Mouse (Mus musculus) forebrain, embryonic 16.5 days (tissue): Measurements from ENCODE around the gene Rai2. TPM values are rescaled to one million over a fixed set of nuclear protein-coding genes. Genes with fewer than 3 reads are reported as not detected.
A peak's percentile ranks its signal among the peaks of the same experiment; 100 is the strongest.

Experiments used
- ATAC-seq: fragments of 200-750 bp; cut with Nextera tagmentation; 2 replicates; pipeline ENCODE4 v1.8.0; 2017; ENCODE audit warnings: mild to moderate bottlenecking, moderate library complexity
- H3K27ac ChIP-seq: fragments of 300-500 bp; sonication (generic); 2 replicates; pipeline ENCODE4 v1.5.1; 2014; ENCODE audit warnings: low read length, control low read depth
- H3K27me3 ChIP-seq: fragments of 300-500 bp; sonication (generic); replicated peaks from 2 replicates; pipeline ENCODE4 v1.6.1; 2014; ENCODE audit warnings: low read length; ENCODE audit not compliant: control insufficient read depth, insufficient read depth
- H3K36me3 ChIP-seq: fragments of 300-500 bp; sonication (generic); 2 replicates; pipeline ENCODE4 v1.6.1; 2014; ENCODE audit not compliant: control insufficient read depth, insufficient read depth
- H3K4me1 ChIP-seq: fragments of 300-500 bp; sonication (generic); replicated peaks from 2 replicates; pipeline ENCODE4 v1.6.1; 2014; ENCODE audit warnings: low read length; ENCODE audit not compliant: control insufficient read depth, insufficient read depth
- H3K4me2 ChIP-seq: fragments of 300-500 bp; sonication (generic); 2 replicates; pipeline ENCODE4 v1.6.1; 2014; ENCODE audit warnings: mild to moderate bottlenecking, low read length, control low read depth
- H3K4me3 ChIP-seq: fragments of 300-500 bp; sonication (generic); replicated peaks from 2 replicates; pipeline ENCODE4 v1.5.1; 2014; ENCODE audit warnings: mild to moderate bottlenecking, low read length, control low read depth
- H3K9ac ChIP-seq: fragments of 300-500 bp; sonication (generic); replicated peaks from 2 replicates; pipeline ENCODE4 v1.6.1; 2014; ENCODE audit warnings: low read depth, low read length, control low read depth
- H3K9me3 ChIP-seq: fragments of 300-500 bp; sonication (generic); 2 replicates; pipeline ENCODE4 v1.6.1; 2016; ENCODE audit warnings: low read length; ENCODE audit not compliant: control insufficient read depth
- WGBS: fragments of 180-500 bp; shearing (Covaris S2); extraction: QIAGEN DNeasy Blood & Tissue Kit; methylation state at CpG from one replicate; pipeline ENCODE4 v1.1.7; 2014; 5-methylcytosine and 5-hydroxymethylcytosine counted together
- polyA plus RNA-seq: library from polyadenylated mRNA; unstranded; fragments of >200 nt; fragmentation: Nextera tagmentation; extraction: Ambion mirVana; gene quantifications from 2 replicates; pipeline ENCODE4 v1.2.1, GENCODE M21; 2015

The Rai2 gene
- polyA plus RNA-seq, 1 experiment from 2014 or later, result 17.1 TPM

DNA sequence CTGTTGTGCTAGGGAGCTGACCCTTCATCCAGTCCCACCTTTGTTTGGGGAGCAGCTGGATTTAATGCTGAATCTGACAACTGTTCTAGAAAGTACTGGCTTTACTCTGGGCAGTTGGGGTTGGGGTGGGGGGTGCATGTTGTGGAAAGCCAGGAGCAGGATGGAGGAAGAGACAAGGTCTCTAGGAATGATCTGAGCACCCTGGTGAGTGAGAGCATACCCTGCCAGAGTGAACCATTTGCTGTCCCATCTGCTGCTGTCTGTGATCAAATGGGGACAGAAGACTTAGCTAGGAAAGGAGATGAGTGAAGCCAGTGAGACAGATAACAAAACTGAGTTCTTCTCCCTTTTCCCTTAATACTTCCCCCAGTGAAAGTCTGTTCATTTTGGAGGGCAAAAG lies 13.2 kb downstream of the Rai2 start:
- no peak overlapping the region for H3K4me3 ChIP-seq
- ATAC-seq, result no peak
- no peaks in the 10 kb centered on the region; the same call in 1 of the 2 replicates for H3K27me3 ChIP-seq
- H3K27ac ChIP-seq, result no peak overlapping the region
- no peak overlapping the region for H3K4me2 ChIP-seq
- no peaks in the 10 kb centered on the region for H3K36me3 ChIP-seq
- H3K9me3 ChIP-seq, result no peaks in the 10 kb centered on the region
- no peak overlapping the region for H3K9ac ChIP-seq
- peaks cover 6% of the 10 kb centered on the region for H3K4me1 ChIP-seq

GRCm38 (mm10) chrX:161731859-161732258 lies 15.0 kb downstream of the Rai2 start:
- Histone ChIP-seq H3K4me1 (peaks cover 7% of the 10 kb centered on the region), H3K9me3 (no peaks in the 10 kb centered on the region), H3K9ac (no peak overlapping the region), H3K4me3 (no peak overlapping the region), H3K4me2 (no peak overlapping the region), H3K27me3 (no peaks in the 10 kb centered on the region), H3K27ac (no peak overlapping the region), H3K36me3 (no peaks in the 10 kb centered on the region)
- no peak for ATAC-seq
- 54% methylated on average over 3 of the region's 3 CpGs for WGBS

- Histone ChIP-seq H3K4me3 (no peak overlapping the region), H3K4me1 (peaks cover 7% of the 10 kb centered on the region), H3K27me3 (no peaks in the 10 kb centered on the region), H3K36me3 (no peaks in the 10 kb centered on the region), H3K27ac (no peak overlapping the region), H3K9ac (no peak overlapping the region), H3K9me3 (no peaks in the 10 kb centered on the region), H3K4me2 (no peak overlapping the region)
- ATAC-seq, result peak; percentile 34; the same call in 1 of the 2 replicates
- 56% methylated on average over 12 of the region's 12 CpGs for WGBS
These were observed 16.9 kb downstream of the Rai2 start for GRCm38 (mm10) chrX:161733581-161734309.

DNA sequence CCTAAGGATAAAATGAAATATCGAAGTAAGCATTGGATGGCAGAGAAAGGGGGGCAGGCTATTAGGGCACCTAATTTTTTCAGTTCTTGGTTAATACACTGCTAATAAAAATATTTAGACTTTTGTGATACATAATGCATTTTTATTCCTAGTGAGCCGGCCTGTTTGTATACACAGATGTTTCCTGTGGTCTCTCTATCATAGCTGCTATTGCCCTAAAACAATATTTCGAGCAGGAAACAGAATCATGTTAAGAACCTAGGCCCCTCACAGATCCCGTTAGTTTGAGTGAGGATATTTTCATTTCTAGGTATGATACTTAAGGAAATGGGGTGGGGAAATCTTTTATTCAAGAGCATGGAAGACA lies 17.4 kb downstream of the Rai2 start:
- Histone ChIP-seq H3K4me3 (no peak overlapping the region), H3K9ac (no peak overlapping the region), H3K4me2 (no peak overlapping the region), H3K4me1 (peaks cover 7% of the 10 kb centered on the region), H3K36me3 (no peaks in the 10 kb centered on the region), H3K27ac (no peak overlapping the region), H3K27me3 (no peaks in the 10 kb centered on the region), H3K9me3 (no peaks in the 10 kb centered on the region)
- no peak; the same call in 1 of the 2 replicates for ATAC-seq
- WGBS, result 77% methylated on average over 4 of the region's 4 CpGs

- no peak overlapping the region for H3K4me3 ChIP-seq
- H3K36me3 ChIP-seq, result no peaks in the 10 kb centered on the region
- WGBS, result 83% methylated on average over 1 of the region's 1 CpGs
- ATAC-seq, result no peak
- H3K27me3 ChIP-seq, result no peaks in the 10 kb centered on the region
- H3K9ac ChIP-seq, result no peak overlapping the region
- H3K9me3 ChIP-seq, result no peaks in the 10 kb centered on the region
- H3K4me1 ChIP-seq, result peaks cover 3% of the 10 kb centered on the region; the same call in 1 of the 2 replicates
- H3K27ac ChIP-seq, result no peak overlapping the region
- no peak overlapping the region for H3K4me2 ChIP-seq
These were observed 22.5 kb downstream of the Rai2 start for GRCm38 (mm10) chrX:161739374-161739773.

DNA sequence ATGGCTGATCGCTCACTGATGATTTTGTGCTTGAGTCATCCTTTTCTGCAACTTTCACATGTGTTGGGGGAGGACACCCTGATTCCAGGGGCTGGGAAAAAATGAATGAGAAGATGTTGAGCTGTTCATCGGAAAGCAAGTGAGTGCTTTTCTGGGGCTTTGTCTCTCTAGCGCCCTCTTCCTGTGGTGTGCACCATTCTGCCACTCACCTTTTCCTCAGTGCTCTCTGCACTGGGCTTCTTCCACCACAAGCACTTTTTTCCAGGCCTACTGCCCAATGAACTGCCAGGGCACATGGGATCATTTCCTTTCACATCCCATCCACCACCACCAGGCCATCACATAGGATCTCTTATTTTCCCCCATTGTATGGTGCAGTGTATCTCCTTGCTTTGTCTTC lies 26.2 kb downstream of the Rai2 start:
- Histone ChIP-seq H3K27ac (no peak overlapping the region), H3K9me3 (no peaks in the 10 kb centered on the region), H3K9ac (no peak overlapping the region), H3K4me2 (no peak overlapping the region), H3K4me3 (no peak overlapping the region), H3K36me3 (no peaks in the 10 kb centered on the region), H3K4me1 (no peaks in the 10 kb centered on the region), H3K27me3 (0 out of 2 replicates have a peak, but pooled peaks cover 3% of the 10 kb centered on the region)
- ATAC-seq, result no peak
- WGBS, result 60% methylated on average over 3 of the region's 3 CpGs

DNA sequence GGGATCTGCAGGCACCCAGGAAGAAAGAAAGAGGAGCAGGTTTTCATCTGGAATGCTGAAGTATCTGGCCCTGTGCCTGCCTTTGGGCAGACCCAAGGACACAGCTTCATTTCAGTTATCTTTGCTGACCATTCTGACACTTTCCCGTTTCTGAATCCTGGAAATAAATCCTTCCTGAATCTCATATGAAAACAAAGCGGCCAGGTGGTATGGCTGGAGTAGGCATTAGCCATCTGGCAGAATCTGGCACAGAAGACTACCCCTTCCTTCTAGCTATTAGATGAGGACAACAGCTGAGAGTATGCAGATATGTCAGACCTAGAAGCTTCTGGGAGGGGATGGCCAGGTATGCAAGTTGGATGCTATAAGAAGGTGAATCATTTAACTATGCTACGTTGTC lies 28.4 kb downstream of the Rai2 start:
- Histone ChIP-seq H3K9me3 (no peaks in the 10 kb centered on the region), H3K4me1 (no peaks in the 10 kb centered on the region), H3K4me2 (no peak overlapping the region), H3K27ac (no peak overlapping the region), H3K27me3 (0 out of 2 replicates have a peak, but pooled peaks cover 3% of the 10 kb centered on the region), H3K36me3 (no peaks in the 10 kb centered on the region), H3K9ac (no peak overlapping the region), H3K4me3 (no peak overlapping the region)
- WGBS, result 75% methylated on average over 3 of the region's 3 CpGs
- no peak for ATAC-seq

DNA sequence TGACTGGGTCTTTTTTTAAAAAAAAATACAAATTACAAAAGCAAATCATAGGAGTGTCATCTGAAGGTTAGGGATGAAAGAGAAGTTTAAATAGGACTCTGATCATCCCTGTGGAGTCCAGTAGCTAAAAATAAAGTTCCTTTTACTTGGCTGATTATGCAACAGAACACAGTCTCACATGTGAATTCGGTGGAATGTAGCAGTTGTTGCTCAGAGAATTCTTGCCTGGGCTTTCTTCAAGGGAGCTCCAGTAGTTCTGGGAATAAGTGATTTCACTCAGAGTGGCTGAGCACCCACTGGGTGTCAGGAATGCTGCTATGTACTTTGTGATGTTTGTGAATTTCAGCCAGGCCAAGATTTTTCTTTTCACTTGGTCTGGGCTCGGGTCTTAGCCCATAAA lies 30.5 kb downstream of the Rai2 start:
- no peak overlapping the region for H3K4me2 ChIP-seq
- no peak overlapping the region for H3K9ac ChIP-seq
- H3K36me3 ChIP-seq, result no peaks in the 10 kb centered on the region
- no peaks in the 10 kb centered on the region for H3K9me3 ChIP-seq
- no peak overlapping the region for H3K4me3 ChIP-seq
- WGBS, result 72% methylated on average over 2 of the region's 2 CpGs
- no peak overlapping the region for H3K27ac ChIP-seq
- H3K4me1 ChIP-seq, result no peaks in the 10 kb centered on the region
- ATAC-seq, result no peak
- 0 out of 2 replicates have a peak, but pooled peaks cover 3% of the 10 kb centered on the region for H3K27me3 ChIP-seq

GRCm38 (mm10) chrX:161753514-161753913 lies 36.6 kb downstream of the Rai2 start:
- H3K9ac ChIP-seq, result no peak overlapping the region
- H3K4me3 ChIP-seq, result no peak overlapping the region
- no peaks in the 10 kb centered on the region for H3K9me3 ChIP-seq
- H3K36me3 ChIP-seq, result no peaks in the 10 kb centered on the region
- H3K27ac ChIP-seq, result no peak overlapping the region
- no peak for ATAC-seq
- no peak overlapping the region for H3K4me2 ChIP-seq
- H3K27me3 ChIP-seq, result no peaks in the 10 kb centered on the region
- no peaks in the 10 kb centered on the region for H3K4me1 ChIP-seq
- WGBS, result 54% methylated on average over 2 of the region's 2 CpGs
